Mouse (Mus musculus) Patski (cell line): ENCODE results near the gene Dctn5. TPM values are rescaled to one million over a fixed set of nuclear protein-coding genes. Genes with fewer than 3 reads are reported as not detected.

Experiments used
- ATAC-seq: fragments of 100-300 bp; one replicate; pipeline ENCODE4 v1.8.0; 2021
- CTCF ChIA-PET: fragments of 350-600 bp; sonication (Branson Sonifier 250); formaldehyde crosslinking; loops from one replicate; lab custom pipeline; 2022; ENCODE audit warnings: inconsistent platforms; lab: Charles Lee
- POLR2A ChIA-PET: fragments of 350-600 bp; sonication (Branson Sonifier 250); formaldehyde crosslinking; loops from one replicate; lab custom pipeline; 2022; ENCODE audit warnings: antibody characterized with exemption, inconsistent platforms; lab: Charles Lee
- DNase-seq: peaks from one replicate; pipeline ENCODE4 v3.0.0-alpha.2; 2011; ENCODE audit warnings: low read depth, low spot score
- H3K27me3 ChIP-seq: fragments of 371-371 bp; one replicate; pipeline ENCODE4 v1.5.1; 2021
- CTCF ChIP-seq: fragments of 100-300 bp; IDR thresholded peaks from one replicate; pipeline ENCODE4 v1.5.1; 2021
- in situ Hi-C: fragments of 300-500 bp; cut with MboI; formaldehyde crosslinking; loops from 3 replicates; pipeline ENCODE4 v1.11.1; 2018; ENCODE audit warnings: low pct_unique_long_range_greater_than_20kb, mixed read lengths
- polyA plus RNA-seq: library from polyadenylated mRNA; unstranded; gene quantifications from one replicate; pipeline ENCODE4 v1.2.3, GENCODE M21; 2021

Dctn5 gene
- polyA plus RNA-seq, 1 experiment from 2014 or later: 54.1 TPM

DNA sequence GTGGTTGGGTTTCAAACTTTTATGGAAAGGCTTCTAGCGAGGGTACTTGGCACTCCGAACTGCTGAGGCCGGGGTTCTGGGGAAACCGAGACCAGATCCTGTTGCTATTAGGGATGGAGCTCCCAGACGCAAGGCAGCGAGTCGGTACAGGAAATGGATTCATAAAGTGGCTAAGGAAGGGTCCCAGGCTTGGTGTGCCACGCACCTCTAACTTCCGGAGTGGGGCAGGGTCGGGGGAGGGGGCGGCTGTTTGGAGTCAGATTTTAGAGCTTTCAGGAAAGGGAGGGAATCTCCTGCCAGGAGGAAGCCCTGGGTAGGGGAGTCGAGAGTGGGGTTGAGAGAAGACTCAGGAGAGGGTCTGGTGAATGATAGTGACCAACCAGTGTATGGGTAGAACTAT lies 27.2 kb downstream of the Dctn5 start:
- ATAC-seq (no peak), DNase-seq (no peak)
- POLR2A ChIA-PET: no interaction called here
- CTCF ChIA-PET: no interaction called here
- TF ChIP-seq CTCF: no peak
- H3K27me3 ChIP-seq: no peaks in the 10 kb centered on the region
- in situ Hi-C loops: no loop called here

DNA sequence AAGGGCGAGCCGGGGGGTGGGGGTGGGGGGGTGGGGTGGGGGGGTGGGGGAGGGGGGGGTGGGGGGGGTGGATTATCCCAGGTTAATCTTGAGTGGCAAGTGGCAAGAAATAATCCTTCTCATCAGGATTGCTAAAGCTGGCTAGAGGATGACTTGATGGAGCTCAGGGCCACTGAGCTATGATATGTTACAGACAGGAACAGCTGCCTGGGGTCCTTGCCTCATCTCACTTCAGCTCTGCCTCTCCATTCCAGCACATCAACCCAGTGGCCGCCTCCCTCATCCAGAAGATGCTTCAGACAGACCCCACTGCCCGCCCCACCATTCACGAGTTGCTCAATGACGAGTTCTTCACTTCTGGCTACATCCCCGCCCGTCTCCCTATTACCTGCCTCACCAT lies 30.9 kb downstream of the Dctn5 start:
- no peak for DNase-seq
- ChIA-PET POLR2A (no interaction called here), CTCF (no interaction called here)
- no peaks in the 10 kb centered on the region for H3K27me3 ChIP-seq
- in situ Hi-C loops: no loop called here
- TF ChIP-seq CTCF: no peak
- ATAC-seq: no peak

DNA sequence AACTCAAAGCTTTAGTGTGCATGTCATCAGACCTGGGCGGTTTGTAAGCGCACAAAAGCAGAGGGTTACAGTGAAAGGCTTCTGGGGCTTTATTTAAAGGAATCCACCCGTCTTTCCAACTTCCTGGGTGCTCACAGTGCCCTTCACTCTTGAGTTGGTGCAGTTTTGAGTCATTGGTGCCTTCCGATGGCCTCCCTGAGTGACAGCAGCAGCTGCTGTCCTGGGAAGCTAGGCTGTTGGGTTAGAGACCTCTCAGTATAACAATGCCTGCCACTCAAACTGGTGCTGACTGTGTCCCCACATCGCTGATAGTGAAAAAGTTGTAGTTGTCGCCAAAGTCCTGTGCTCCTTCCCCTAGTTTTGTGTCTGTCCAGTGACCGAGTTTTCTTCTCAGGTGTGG lies 34.4 kb downstream of the Dctn5 start:
- ChIA-PET CTCF (no interaction called here), POLR2A (no interaction called here)
- in situ Hi-C loops: no loop called here
- DNase-seq (no peak), ATAC-seq (no peak)
- no peak for TF ChIP-seq CTCF
- no peaks in the 10 kb centered on the region for H3K27me3 ChIP-seq

DNA sequence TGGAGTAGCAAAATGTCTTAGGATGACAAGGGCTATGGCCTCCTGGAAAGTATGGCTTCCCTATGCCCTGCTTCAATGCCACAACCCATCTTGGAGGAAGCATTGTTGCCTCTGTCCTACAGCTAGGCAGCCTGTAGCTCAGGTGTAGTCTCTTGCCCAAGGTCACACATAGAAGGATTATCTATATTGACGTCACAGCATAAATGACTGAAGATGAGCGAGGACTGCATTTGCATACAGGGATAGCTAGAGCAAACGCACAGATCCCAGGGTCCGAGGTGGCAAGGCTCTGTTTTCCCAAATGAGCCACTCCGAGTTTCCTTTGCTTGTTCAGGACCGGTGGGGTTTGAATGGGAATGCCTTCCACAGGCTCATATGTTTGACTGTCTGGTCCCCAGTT lies 37.9 kb downstream of the Dctn5 start:
- H3K27me3 ChIP-seq: no peaks in the 10 kb centered on the region
- no peak for DNase-seq
- in situ Hi-C loops: no loop called here
- no peak for TF ChIP-seq CTCF
- ChIA-PET CTCF (interaction anchor here (1.1 kb wide), 1 partner anchor 26 kb away, joined by 3 read pairs; no protein-coding TSS in a partner anchor), POLR2A (no interaction called here)
- no peak for ATAC-seq

- POLR2A ChIA-PET: no interaction called here
- no peaks in the 10 kb centered on the region for H3K27me3 ChIP-seq
- DNase-seq: no peak
- CTCF ChIA-PET: interaction anchor here (1.1 kb wide), 1 partner anchor 26 kb away, joined by 3 read pairs; no protein-coding TSS in a partner anchor
- no peak for TF ChIP-seq CTCF
- no peak for ATAC-seq
- in situ Hi-C loops: no loop called here
Observed at GRCm38 (mm10) chr7:122171613-122172012, 38.8 kb downstream of the Dctn5 start.

- in situ Hi-C loops: no loop called here
- peaks cover 8% of the 10 kb centered on the region for H3K27me3 ChIP-seq
- no peak for DNase-seq
- no peak for TF ChIP-seq CTCF
- POLR2A ChIA-PET: no interaction called here
- CTCF ChIA-PET: no interaction called here
- ATAC-seq: no peak
Observed at GRCm38 (mm10) chr7:122180720-122181119, 47.9 kb downstream of the Dctn5 start.

DNA sequence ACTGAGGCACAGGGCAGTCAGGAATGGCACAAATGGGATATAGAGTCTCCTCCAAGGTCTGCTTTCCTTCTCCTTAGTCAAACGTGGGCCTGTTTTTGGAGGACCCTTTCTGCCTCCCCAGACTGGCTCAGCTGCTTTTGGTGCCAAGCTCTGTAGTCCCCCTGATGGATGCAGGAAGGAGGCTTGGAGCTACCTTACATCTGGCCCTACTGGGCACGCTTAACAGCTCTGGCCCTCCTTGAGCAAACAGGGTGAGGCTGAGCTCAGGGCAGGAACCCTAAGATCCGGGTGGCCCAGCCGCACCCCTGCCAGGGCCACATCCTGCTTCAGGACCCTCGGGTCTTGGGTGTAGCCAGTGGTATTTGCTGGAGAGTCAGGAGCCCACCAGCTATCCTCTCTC lies 51.7 kb downstream of the Dctn5 start:
- ChIA-PET CTCF (interaction anchor here (1.3 to 1.4 kb wide), 2 partner anchors 12 to 15 kb away, joined by 3 to 5 read pairs; no protein-coding TSS in a partner anchor), POLR2A (no interaction called here)
- in situ Hi-C loops: no loop called here
- no peaks in the 10 kb centered on the region for H3K27me3 ChIP-seq
- no peak for DNase-seq
- TF ChIP-seq CTCF: no peak
- ATAC-seq: no peak

DNA sequence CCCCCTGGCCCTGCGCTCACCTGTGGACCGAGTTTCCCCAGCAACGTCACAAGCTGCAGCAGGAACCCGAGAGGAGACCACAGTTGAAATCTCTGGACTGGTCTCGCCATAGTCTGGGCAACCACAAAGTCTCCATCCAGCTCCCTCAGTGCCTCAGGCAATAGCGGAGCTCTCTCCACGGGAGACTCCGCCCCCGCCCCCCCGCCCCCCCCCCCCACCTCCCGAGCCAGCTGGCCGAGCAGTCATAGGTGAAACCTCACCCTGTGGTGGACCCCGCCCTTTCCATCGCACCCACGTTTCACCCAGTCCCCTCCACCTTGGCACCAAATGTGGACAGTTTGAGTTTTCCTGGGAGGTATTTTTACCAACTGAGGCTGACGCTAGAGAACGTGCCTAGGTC lies 53.2 kb downstream of the Dctn5 start, which contains the start of gene Ern2:
Gene Ern2 (minus strand): TSS at position 165 of the 400 bp plus-strand sequence.
- in situ Hi-C loops: no loop called here
- ChIA-PET POLR2A (no interaction called here), CTCF (no interaction called here)
- TF ChIP-seq CTCF: no peak
- H3K27me3 ChIP-seq: no peaks in the 10 kb centered on the region
- no peak for DNase-seq
- no peak for ATAC-seq

GRCm38 (mm10) chr7:122189484-122189883 lies 56.6 kb downstream of the Dctn5 start:
- in situ Hi-C loops: no loop called here
- POLR2A ChIA-PET: no interaction called here
- ATAC-seq: no peak

GRCm38 (mm10) chr7:122191097-122191496 lies 58.3 kb downstream of the Dctn5 start:
- in situ Hi-C loops: loop anchor here (5.0 kb wide), 1 partner anchor 271 kb away; no protein-coding TSS in a partner anchor
- H3K27me3 ChIP-seq: no peaks in the 10 kb centered on the region
- POLR2A ChIA-PET: no interaction called here
- ATAC-seq (no peak), DNase-seq (no peak)
- CTCF ChIA-PET: interaction anchor here (1.0 kb wide), 1 partner anchor 59 kb away, joined by 3 read pairs; no protein-coding TSS in a partner anchor
- no peak for TF ChIP-seq CTCF

More at GRCm38 (mm10) chr7:122189484-122189883, 56.6 kb downstream of the Dctn5 start:
- peak; percentile 1 for DNase-seq
- CTCF ChIA-PET: no interaction called here
- TF ChIP-seq CTCF: peak; percentile 73
- no peaks in the 10 kb centered on the region for H3K27me3 ChIP-seq

- ChIA-PET CTCF (interaction anchor here (1.1 kb wide), 1 partner anchor 57 kb away, joined by 3 read pairs; no protein-coding TSS in a partner anchor), POLR2A (no interaction called here)
- no peaks in the 10 kb centered on the region for H3K27me3 ChIP-seq
- in situ Hi-C loops: loop anchor here (5.0 kb wide), 1 partner anchor 268 kb away; no protein-coding TSS in a partner anchor
- no peak for DNase-seq
- ATAC-seq: no peak
- peak; percentile 18 for TF ChIP-seq CTCF
Observed at GRCm38 (mm10) chr7:122193919-122194318, 61.1 kb downstream of the Dctn5 start.

- H3K27me3 ChIP-seq: no peaks in the 10 kb centered on the region
- no peak for ATAC-seq
- ChIA-PET POLR2A (no interaction called here), CTCF (interaction anchor here (0.8 to 1.7 kb wide), 6 partner anchors 11 to 38 kb away, joined by 3 to 5 read pairs (median 4); partner anchors contain the start of gene Plk1)
- DNase-seq: no peak
- no peak for TF ChIP-seq CTCF
- in situ Hi-C loops: no loop called here
Observed at GRCm38 (mm10) chr7:122196771-122197170, 63.9 kb downstream of the Dctn5 start.
